Mouse (Mus musculus): ENCODE measurements around the gene Tnik. TPM values are rescaled to one million over a fixed set of nuclear protein-coding genes. Genes with fewer than 3 reads are reported as not detected.

The Tnik gene
- polyA plus RNA-seq, 1 experiment from 2014 or later = 16.9 TPM

DNA sequence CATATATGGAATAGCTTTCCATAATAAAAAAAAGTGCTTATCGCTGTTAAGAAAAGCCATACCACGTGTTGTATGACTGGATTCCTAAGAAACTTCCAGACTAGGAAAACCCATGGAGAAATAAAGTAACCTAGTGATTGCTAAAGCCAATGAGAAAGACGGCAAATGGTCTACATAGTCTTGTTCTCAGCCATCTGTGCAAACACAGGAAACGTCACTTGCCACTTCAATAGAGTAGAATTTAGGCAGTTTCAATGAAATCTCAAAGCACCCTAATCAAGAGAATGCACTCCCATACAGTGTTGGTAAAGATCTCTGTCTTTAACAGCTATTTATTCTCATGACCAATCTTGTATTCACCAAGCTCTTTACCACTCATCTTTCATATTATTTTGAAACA is 11.7 kb downstream of the Tnik start:
- Histone ChIP-seq H3K4me2 (ENCODE audit: low read depth, low read length) (no peak overlapping the region), H3K4me3 (replicated peaks; ENCODE audit: low read length) (no peak overlapping the region), H3K9ac (ENCODE audit: low read length) (no peak overlapping the region), H3K27me3 (ENCODE audit: control insufficient read depth, insufficient read depth, low read length) (no peaks in the 10 kb centered on the region), H3K9me3 (replicated peaks; ENCODE audit: control insufficient read depth, low read length) (no peaks in the 10 kb centered on the region), H3K4me1 (ENCODE audit: control insufficient read depth, insufficient read depth, low read length) (no peaks in the 10 kb centered on the region), H3K27ac (ENCODE audit: low read length) (no peak overlapping the region), H3K36me3 (ENCODE audit: control insufficient read depth, insufficient read depth, low read length) (no peaks in the 10 kb centered on the region)
- ATAC-seq (ENCODE audit: insufficient read depth, low FRiP score) = no peak
- 84% methylated on average over 4 of the region's 4 CpGs for WGBS

DNA sequence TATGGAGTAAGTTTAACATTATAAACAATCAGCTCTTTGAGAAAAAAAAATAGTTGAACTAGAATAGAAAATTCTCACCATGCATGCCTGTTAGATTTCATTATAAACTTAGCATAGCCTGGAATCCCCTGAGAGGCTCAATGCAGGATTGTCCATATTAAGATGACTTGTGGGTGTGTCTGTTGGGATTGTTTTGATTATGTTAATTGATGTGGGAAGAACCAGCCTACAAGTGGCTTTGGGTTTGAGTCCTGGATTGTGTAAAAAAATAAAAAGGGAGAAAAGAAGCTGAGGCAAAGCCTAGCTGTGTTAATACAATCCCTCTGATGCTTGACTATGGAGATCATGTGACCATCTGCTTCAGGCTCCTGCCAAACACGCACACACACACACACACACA is 26.7 kb downstream of the Tnik start:
- Histone ChIP-seq H3K4me2 (ENCODE audit: low read depth, low read length) (no peak overlapping the region), H3K9ac (ENCODE audit: low read length) (no peak overlapping the region), H3K4me3 (replicated peaks; ENCODE audit: low read length) (no peak overlapping the region), H3K9me3 (replicated peaks; ENCODE audit: control insufficient read depth, low read length) (no peaks in the 10 kb centered on the region), H3K27me3 (ENCODE audit: control insufficient read depth, insufficient read depth, low read length) (no peaks in the 10 kb centered on the region), H3K27ac (ENCODE audit: low read length) (no peak overlapping the region), H3K4me1 (ENCODE audit: control insufficient read depth, insufficient read depth, low read length) (no peaks in the 10 kb centered on the region; the same call in 1 of the 2 replicates), H3K36me3 (ENCODE audit: control insufficient read depth, insufficient read depth, low read length) (no peaks in the 10 kb centered on the region)
- ATAC-seq (ENCODE audit: insufficient read depth, low FRiP score) = no peak
- WGBS = 63% methylated on average over 1 of the region's 1 CpGs

DNA sequence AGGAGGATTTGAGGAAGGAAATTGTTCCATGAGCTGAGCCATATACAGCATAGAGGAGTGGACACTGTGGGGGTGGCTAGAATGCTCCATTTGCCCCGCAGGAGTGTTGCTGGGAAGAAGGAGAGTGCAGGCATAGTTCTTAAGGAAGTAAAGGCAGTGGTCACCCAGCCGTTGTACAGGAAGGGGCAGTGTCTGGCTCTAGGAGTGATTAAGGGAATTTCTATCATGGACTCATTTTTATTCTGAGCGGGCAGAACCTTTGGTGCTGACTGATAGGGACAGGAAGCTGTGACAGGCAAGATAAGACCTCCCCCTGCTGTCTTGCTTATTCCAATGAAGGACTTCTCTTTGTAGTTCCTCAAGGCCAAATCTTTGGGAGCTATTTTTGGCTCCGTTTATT is 38.4 kb downstream of the Tnik start:
- Histone ChIP-seq H3K4me2 (ENCODE audit: low read depth, low read length) (no peak overlapping the region), H3K27ac (ENCODE audit: low read length) (no peak overlapping the region), H3K4me1 (ENCODE audit: control insufficient read depth, insufficient read depth, low read length) (no peaks in the 10 kb centered on the region), H3K4me3 (replicated peaks; ENCODE audit: low read length) (no peak overlapping the region), H3K9me3 (replicated peaks; ENCODE audit: control insufficient read depth, low read length) (no peaks in the 10 kb centered on the region), H3K36me3 (ENCODE audit: control insufficient read depth, insufficient read depth, low read length) (no peaks in the 10 kb centered on the region), H3K9ac (ENCODE audit: low read length) (no peak overlapping the region), H3K27me3 (ENCODE audit: control insufficient read depth, insufficient read depth, low read length) (no peaks in the 10 kb centered on the region)
- WGBS = 61% methylated on average over 4 of the region's 4 CpGs
- ATAC-seq (ENCODE audit: insufficient read depth, low FRiP score) = no peak

DNA sequence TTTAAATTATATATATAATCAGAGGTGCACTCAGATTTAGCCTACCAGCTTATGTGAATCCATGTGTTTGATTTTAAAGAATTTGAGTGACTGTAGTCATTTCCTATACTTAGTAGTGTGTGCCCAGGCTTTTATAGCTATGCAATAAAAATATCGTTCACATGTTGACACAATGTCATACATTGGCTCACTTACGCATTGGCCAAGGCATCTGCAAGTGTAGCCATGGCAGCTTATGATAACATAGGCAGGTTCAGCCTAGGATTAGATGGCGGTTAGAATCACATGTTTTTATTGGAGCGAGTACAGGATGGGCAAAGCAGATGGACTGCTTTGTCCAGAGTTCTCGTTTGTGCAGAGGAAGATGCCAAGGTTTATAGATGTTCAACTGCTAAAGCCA is 40.9 kb downstream of the Tnik start:
- no peaks in the 10 kb centered on the region for H3K9me3 ChIP-seq (replicated peaks; ENCODE audit: control insufficient read depth, low read length)
- H3K4me3 ChIP-seq (replicated peaks; ENCODE audit: low read length) = no peak overlapping the region
- H3K36me3 ChIP-seq (ENCODE audit: control insufficient read depth, insufficient read depth, low read length) = no peaks in the 10 kb centered on the region
- H3K27me3 ChIP-seq (ENCODE audit: control insufficient read depth, insufficient read depth, low read length) = no peaks in the 10 kb centered on the region
- no peak for ATAC-seq (ENCODE audit: insufficient read depth, low FRiP score)
- H3K4me1 ChIP-seq (ENCODE audit: control insufficient read depth, insufficient read depth, low read length) = no peaks in the 10 kb centered on the region
- H3K27ac ChIP-seq (ENCODE audit: low read length) = no peak overlapping the region
- no peak overlapping the region for H3K4me2 ChIP-seq (ENCODE audit: low read depth, low read length)
- 81% methylated on average over 5 of the region's 5 CpGs for WGBS
- no peak overlapping the region for H3K9ac ChIP-seq (ENCODE audit: low read length)

DNA sequence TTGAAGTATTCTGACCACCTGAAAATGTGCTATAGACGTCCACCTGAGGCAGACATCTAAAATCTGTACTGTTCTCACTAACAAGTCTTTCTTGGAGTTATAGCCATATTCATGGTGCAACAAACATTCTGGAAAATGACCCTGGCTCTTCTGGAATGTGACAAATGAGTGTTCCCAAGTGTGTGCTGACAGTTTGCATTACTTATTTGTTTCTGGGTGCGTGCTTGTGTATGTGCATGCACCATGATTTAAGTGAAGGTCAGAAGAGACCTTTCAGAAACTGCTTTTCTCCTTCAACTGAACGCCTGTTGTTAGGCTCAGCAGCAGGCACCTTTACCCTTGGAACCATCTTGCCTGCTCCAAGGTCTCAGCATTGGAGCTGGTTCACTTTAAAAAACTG is 43.8 kb downstream of the Tnik start:
- no peaks in the 10 kb centered on the region for H3K4me1 ChIP-seq (ENCODE audit: control insufficient read depth, insufficient read depth, low read length)
- H3K9ac ChIP-seq (ENCODE audit: low read length) = no peak overlapping the region
- H3K36me3 ChIP-seq (ENCODE audit: control insufficient read depth, insufficient read depth, low read length) = no peaks in the 10 kb centered on the region
- WGBS = 76% methylated on average over 3 of the region's 3 CpGs
- H3K27ac ChIP-seq (ENCODE audit: low read length) = no peak overlapping the region
- H3K4me2 ChIP-seq (ENCODE audit: low read depth, low read length) = no peak overlapping the region
- H3K9me3 ChIP-seq (replicated peaks; ENCODE audit: control insufficient read depth, low read length) = no peaks in the 10 kb centered on the region
- no peak for ATAC-seq (ENCODE audit: insufficient read depth, low FRiP score)
- no peaks in the 10 kb centered on the region for H3K27me3 ChIP-seq (ENCODE audit: control insufficient read depth, insufficient read depth, low read length)
- H3K4me3 ChIP-seq (replicated peaks; ENCODE audit: low read length) = no peak overlapping the region

DNA sequence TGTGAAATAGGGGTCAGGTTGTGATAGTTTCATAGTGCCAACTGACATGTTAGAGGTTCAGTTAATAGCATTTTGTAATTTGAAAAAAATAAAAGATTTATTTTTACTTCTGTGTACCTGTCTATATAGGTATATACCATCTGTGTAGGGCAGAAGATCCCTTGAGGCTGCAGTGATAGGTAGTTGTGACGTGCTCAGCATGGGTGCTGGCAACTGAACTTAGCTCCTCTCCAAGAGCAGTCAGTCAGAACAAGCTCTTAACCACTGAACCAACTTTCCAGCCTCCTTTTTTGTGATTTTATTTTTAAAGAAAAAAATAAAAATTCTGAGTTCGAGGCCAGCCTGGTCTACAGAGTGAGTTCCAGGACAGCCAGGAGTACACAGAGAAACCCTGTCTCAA is 51.4 kb downstream of the Tnik start:
- H3K9me3 ChIP-seq (replicated peaks; ENCODE audit: control insufficient read depth, low read length) = no peaks in the 10 kb centered on the region
- no peak overlapping the region for H3K4me2 ChIP-seq (ENCODE audit: low read depth, low read length)
- H3K27ac ChIP-seq (ENCODE audit: low read length) = no peak overlapping the region
- ATAC-seq (ENCODE audit: insufficient read depth, low FRiP score) = no peak
- no peaks in the 10 kb centered on the region for H3K36me3 ChIP-seq (ENCODE audit: control insufficient read depth, insufficient read depth, low read length)
- WGBS = 91% methylated on average over 2 of the region's 2 CpGs
- H3K4me1 ChIP-seq (ENCODE audit: control insufficient read depth, insufficient read depth, low read length) = no peaks in the 10 kb centered on the region
- no peak overlapping the region for H3K4me3 ChIP-seq (replicated peaks; ENCODE audit: low read length)
- H3K27me3 ChIP-seq (ENCODE audit: control insufficient read depth, insufficient read depth, low read length) = no peaks in the 10 kb centered on the region
- no peak overlapping the region for H3K9ac ChIP-seq (ENCODE audit: low read length)

DNA sequence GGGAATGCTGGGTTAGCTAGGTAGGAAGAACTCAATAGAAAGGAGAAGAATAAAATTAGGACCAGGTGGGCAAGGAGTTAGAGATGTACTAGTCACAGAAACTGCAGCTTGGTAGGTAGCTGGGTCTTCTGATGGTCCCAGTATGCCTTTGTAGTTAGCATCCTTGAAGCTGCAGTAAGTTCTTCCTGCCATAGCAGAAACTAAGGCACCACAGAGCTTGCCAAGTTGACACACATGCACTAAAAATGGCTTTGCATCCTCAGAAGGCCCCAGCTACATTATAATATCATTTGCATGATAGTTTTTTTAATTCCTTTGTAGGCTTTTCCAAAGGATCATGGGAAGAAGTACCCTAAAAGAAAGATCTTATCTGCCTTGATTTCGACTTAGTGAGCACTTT is 54.3 kb downstream of the Tnik start:
- H3K4me3 ChIP-seq (replicated peaks; ENCODE audit: low read length) = no peak overlapping the region
- 73% methylated on average over 1 of the region's 1 CpGs for WGBS
- no peaks in the 10 kb centered on the region for H3K27me3 ChIP-seq (ENCODE audit: control insufficient read depth, insufficient read depth, low read length)
- H3K4me1 ChIP-seq (ENCODE audit: control insufficient read depth, insufficient read depth, low read length) = no peaks in the 10 kb centered on the region
- H3K9ac ChIP-seq (ENCODE audit: low read length) = no peak overlapping the region
- no peak overlapping the region for H3K27ac ChIP-seq (ENCODE audit: low read length)
- no peaks in the 10 kb centered on the region for H3K36me3 ChIP-seq (ENCODE audit: control insufficient read depth, insufficient read depth, low read length)
- ATAC-seq (ENCODE audit: insufficient read depth, low FRiP score) = no peak
- no peak overlapping the region for H3K4me2 ChIP-seq (ENCODE audit: low read depth, low read length)
- H3K9me3 ChIP-seq (replicated peaks; ENCODE audit: control insufficient read depth, low read length) = no peaks in the 10 kb centered on the region

DNA sequence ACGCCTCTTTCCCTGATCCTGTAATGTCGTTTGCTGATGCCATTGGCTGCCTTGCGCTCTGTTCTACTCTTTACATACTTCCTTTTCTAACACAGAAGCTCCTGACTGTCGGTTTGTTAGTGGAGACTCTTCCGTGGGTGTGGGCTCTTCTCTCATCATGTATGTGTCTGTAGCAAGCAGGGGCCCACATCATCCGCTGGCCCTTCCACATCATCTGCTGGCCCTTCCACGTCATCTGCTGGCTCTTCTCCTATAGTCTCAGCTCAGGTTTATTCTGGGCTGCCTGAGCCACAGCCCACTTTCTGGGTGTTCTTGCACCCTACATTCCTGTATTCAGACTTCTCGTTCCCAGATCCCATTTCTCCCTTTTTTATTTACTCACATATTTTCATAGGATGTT is 58.6 kb downstream of the Tnik start:
- 80% methylated on average over 8 of the region's 8 CpGs for WGBS
- ATAC-seq (ENCODE audit: insufficient read depth, low FRiP score) = no peak
- H3K36me3 ChIP-seq (ENCODE audit: control insufficient read depth, insufficient read depth, low read length) = no peaks in the 10 kb centered on the region

DNA sequence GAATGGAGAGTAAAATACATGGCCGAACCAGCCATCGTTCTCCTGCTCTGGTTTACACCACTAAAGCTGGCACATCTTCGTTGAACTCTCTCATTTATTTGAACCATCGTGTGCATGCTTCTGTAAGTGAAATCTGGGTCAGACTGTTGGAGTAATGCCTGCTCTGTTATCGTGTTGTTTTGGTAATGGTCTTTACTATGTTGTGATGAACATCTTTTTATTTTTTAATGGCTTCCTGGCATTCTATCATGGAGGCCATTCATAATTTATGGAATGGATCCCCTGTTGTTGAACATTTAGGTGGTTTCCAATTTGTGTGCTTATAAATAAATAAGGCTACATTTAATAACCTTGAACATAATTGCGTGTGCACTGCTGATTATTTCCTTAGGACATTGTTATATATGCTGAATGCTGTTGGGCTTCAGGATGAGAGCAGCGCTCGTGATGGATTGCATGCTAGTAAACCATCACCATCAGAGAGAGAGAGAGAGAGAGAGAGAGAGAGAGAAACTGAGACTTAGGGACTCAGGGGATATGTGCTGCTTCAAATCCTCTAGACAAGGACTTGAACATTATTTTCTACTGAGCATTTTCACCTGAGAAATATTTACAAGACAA is 62.7 kb downstream of the Tnik start:
- Histone ChIP-seq H3K27ac (ENCODE audit: low read length) (no peak overlapping the region), H3K9me3 (replicated peaks; ENCODE audit: control insufficient read depth, low read length) (no peaks in the 10 kb centered on the region), H3K4me3 (replicated peaks; ENCODE audit: low read length) (no peak overlapping the region), H3K27me3 (ENCODE audit: control insufficient read depth, insufficient read depth, low read length) (no peaks in the 10 kb centered on the region), H3K4me2 (ENCODE audit: low read depth, low read length) (no peak overlapping the region), H3K9ac (ENCODE audit: low read length) (no peak overlapping the region), H3K36me3 (ENCODE audit: control insufficient read depth, insufficient read depth, low read length) (no peaks in the 10 kb centered on the region), H3K4me1 (ENCODE audit: control insufficient read depth, insufficient read depth, low read length) (no peaks in the 10 kb centered on the region)
- 89% methylated on average over 8 of the region's 8 CpGs for WGBS
- ATAC-seq (ENCODE audit: insufficient read depth, low FRiP score) = no peak

More for the DNA sequence above, 58.6 kb downstream of the Tnik start:
- Histone ChIP-seq H3K9ac (ENCODE audit: low read length) (no peak overlapping the region), H3K27me3 (ENCODE audit: control insufficient read depth, insufficient read depth, low read length) (no peaks in the 10 kb centered on the region), H3K4me2 (ENCODE audit: low read depth, low read length) (no peak overlapping the region), H3K9me3 (replicated peaks; ENCODE audit: control insufficient read depth, low read length) (no peaks in the 10 kb centered on the region), H3K27ac (ENCODE audit: low read length) (no peak overlapping the region), H3K4me1 (ENCODE audit: control insufficient read depth, insufficient read depth, low read length) (no peaks in the 10 kb centered on the region), H3K4me3 (replicated peaks; ENCODE audit: low read length) (no peak overlapping the region)

DNA sequence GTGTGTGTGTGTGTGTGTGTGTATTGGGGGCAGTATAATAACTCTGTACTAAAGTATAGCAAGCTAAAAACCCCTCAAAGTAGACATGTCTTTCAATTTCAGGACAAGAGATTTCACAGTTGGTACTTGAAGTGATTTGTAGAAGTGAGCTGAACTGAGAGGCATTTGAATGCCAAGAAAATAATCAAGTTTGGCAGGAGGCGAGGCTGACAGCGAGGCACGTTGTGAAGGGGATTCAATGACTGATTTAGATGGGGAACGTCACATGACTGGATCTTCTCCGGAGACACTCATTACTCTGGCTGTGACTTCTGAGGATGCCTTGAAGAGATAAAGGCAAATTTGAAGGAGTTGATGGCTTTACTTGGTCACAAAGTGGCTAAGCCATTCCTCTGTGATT is 69.3 kb downstream of the Tnik start:
- H3K9me3 ChIP-seq (replicated peaks; ENCODE audit: control insufficient read depth, low read length) = no peaks in the 10 kb centered on the region
- no peak for ATAC-seq (ENCODE audit: insufficient read depth, low FRiP score)
- H3K4me3 ChIP-seq (replicated peaks; ENCODE audit: low read length) = no peak overlapping the region
- no peaks in the 10 kb centered on the region for H3K36me3 ChIP-seq (ENCODE audit: control insufficient read depth, insufficient read depth, low read length)
- H3K4me2 ChIP-seq (ENCODE audit: low read depth, low read length) = no peak overlapping the region
- no peaks in the 10 kb centered on the region for H3K27me3 ChIP-seq (ENCODE audit: control insufficient read depth, insufficient read depth, low read length)
- no peak overlapping the region for H3K27ac ChIP-seq (ENCODE audit: low read length)
- WGBS = 66% methylated on average over 5 of the region's 5 CpGs
- no peaks in the 10 kb centered on the region for H3K4me1 ChIP-seq (ENCODE audit: control insufficient read depth, insufficient read depth, low read length)
- H3K9ac ChIP-seq (ENCODE audit: low read length) = no peak overlapping the region
